Mouse (Mus musculus): ENCODE results near the gene Hif3a. TPM values are rescaled to one million over a fixed set of nuclear protein-coding genes. Genes with fewer than 3 reads are reported as not detected.

Gene Hif3a
- total and polyA plus RNA-seq, 3 experiments = 0.05 to 0.49 (median 0.08) TPM

- H3K36me3 ChIP-seq (replicated peaks in 1 of 2; ENCODE audit: control insufficient read depth in 1 of 2, insufficient read depth in 1 of 2, low read length in 1 of 2) = peaks cover 55 to 74% of the 10 kb centered on the region in 2 experiments
- dilution Hi-C loops (cut with MboI; ENCODE audit: extremely low pct_ligation_motif_present, extremely low pct_unique_long_range_greater_than_20kb, low sequenced_read_pairs) = no loop called here
Observed at GRCm38 (mm10) chr7:17022176-17022575, 40.1 kb downstream of the Hif3a start.

GRCm38 (mm10) chr7:17019426-17020166, 42.6 kb downstream of the Hif3a start:
- no peak overlapping the region for H3K4me3 ChIP-seq (replicated peaks in 1 of 3; ENCODE audit: low read depth in 2 of 3, low read length in 2 of 3, poor library complexity in 1 of 3)
- H3K79me2 ChIP-seq (replicated peaks; ENCODE audit: control insufficient read depth, extremely low read depth, insufficient read depth, poor library complexity, severe bottlenecking) = peaks cover 70% of the 10 kb centered on the region
- no peaks in the 10 kb centered on the region for H3K27me3 ChIP-seq (replicated peaks)
- no peak overlapping the region for H3K9ac ChIP-seq (ENCODE audit: insufficient read depth, low read depth)
- H3K9me3 ChIP-seq (replicated peaks; ENCODE audit: low read length) = no peaks in the 10 kb centered on the region
- DNase-seq (ENCODE audit: extremely low read depth) = no peak
- H3K4me1 ChIP-seq (ENCODE audit: control insufficient read depth in 1 of 2, insufficient read depth in 2 of 2) = peaks cover 14 to 53% of the 10 kb centered on the region in 2 experiments
- dilution Hi-C loops (cut with MboI; ENCODE audit: extremely low pct_ligation_motif_present, extremely low pct_unique_long_range_greater_than_20kb, low sequenced_read_pairs) = no loop called here
- no peak for TF ChIP-seq RAD21 (IDR thresholded peaks at IDR 0.05; ENCODE audit: low read depth, low read length)
- no peak for TF ChIP-seq UBTF (IDR thresholded peaks at IDR 0.05; ENCODE audit: low read depth, low read length)
- no peak for TF ChIP-seq JUN (IDR thresholded peaks at IDR 0.05; ENCODE audit: insufficient read depth, low read depth, low read length)
- no peak for TF ChIP-seq NRF1 (IDR thresholded peaks at IDR 0.05; ENCODE audit: low read depth, low read length)
- no peak for TF ChIP-seq ZC3H11A (IDR thresholded peaks at IDR 0.05; ENCODE audit: low read depth, low read length)
- no peak for TF ChIP-seq CHD2 (IDR thresholded peaks at IDR 0.05; ENCODE audit: low read length)
- in situ Hi-C loops (cut with MboI; ENCODE audit: low pct_ligation_motif_present, low pct_unique_long_range_greater_than_20kb, low sequenced_read_pairs) = no loop called here
- no peak overlapping the region for H3K4me2 ChIP-seq (ENCODE audit: insufficient read depth, low read depth, poor library complexity, severe bottlenecking)
- H3K36me3 ChIP-seq (replicated peaks in 1 of 2; ENCODE audit: control insufficient read depth in 1 of 2, insufficient read depth in 1 of 2, low read length in 1 of 2) = peaks cover 77 to 97% of the 10 kb centered on the region in 2 experiments
- no peak overlapping the region for H3K27ac ChIP-seq (ENCODE audit: insufficient read depth, low read depth)

More at GRCm38 (mm10) chr7:17022176-17022575, 40.1 kb downstream of the Hif3a start:
- Histone ChIP-seq H3K9me3 (replicated peaks; ENCODE audit: low read length) (no peaks in the 10 kb centered on the region), H3K79me2 (replicated peaks; ENCODE audit: control insufficient read depth, extremely low read depth, insufficient read depth, poor library complexity, severe bottlenecking) (peaks cover 83% of the 10 kb centered on the region), H3K4me3 (replicated peaks in 1 of 3; ENCODE audit: low read depth in 2 of 3, low read length in 2 of 3, poor library complexity in 1 of 3) (no peak overlapping the region), H3K27ac (ENCODE audit: insufficient read depth, low read depth) (no peak overlapping the region), H3K27me3 (replicated peaks) (no peaks in the 10 kb centered on the region), H3K9ac (ENCODE audit: insufficient read depth, low read depth) (no peak overlapping the region), H3K4me1 (ENCODE audit: control insufficient read depth in 1 of 2, insufficient read depth in 2 of 2) (peaks cover 20 to 62% of the 10 kb centered on the region in 2 experiments), H3K4me2 (ENCODE audit: insufficient read depth, low read depth, poor library complexity, severe bottlenecking) (no peak overlapping the region)
- in situ Hi-C loops (cut with MboI; ENCODE audit: low pct_ligation_motif_present, low pct_unique_long_range_greater_than_20kb, low sequenced_read_pairs) = no loop called here
- TF ChIP-seq ZC3H11A (IDR thresholded peaks at IDR 0.05; ENCODE audit: low read depth, low read length) (no peak), ZMIZ1 (IDR thresholded peaks at IDR 0.05; ENCODE audit: low read depth, low read length) (no peak), ELF1 (IDR thresholded peaks at IDR 0.05; ENCODE audit: low read depth, low read length) (no peak), CHD2 (IDR thresholded peaks at IDR 0.05; ENCODE audit: low read length) (no peak), SMC3 (IDR thresholded peaks at IDR 0.05; ENCODE audit: low read depth, low read length) (no peak), POLR2AphosphoS2 (IDR thresholded peaks at IDR 0.05; ENCODE audit: low read depth, low read length) (no peak), NELFE (IDR thresholded peaks at IDR 0.05; ENCODE audit: low read depth, low read length) (no peak), MAX (IDR thresholded peaks at IDR 0.05; ENCODE audit: low read length) (no peak), TCF12 (IDR thresholded peaks at IDR 0.05; ENCODE audit: low read depth, low read length) (no peak), SIN3A (IDR thresholded peaks at IDR 0.05; ENCODE audit: low read length) (no peak), NRF1 (IDR thresholded peaks at IDR 0.05; ENCODE audit: low read depth, low read length) (no peak), BHLHE40 (IDR thresholded peaks at IDR 0.05; ENCODE audit: low read depth, low read length) (no peak), CTCF (conservative IDR thresholded peaks at IDR 0.05 in 1 of 2, IDR thresholded peaks at IDR 0.05 in 1 of 2; ENCODE audit: low read depth in 2 of 2, low read length in 2 of 2) (no peak), MYC (IDR thresholded peaks at IDR 0.05; ENCODE audit: low read depth, low read length) (no peak), ZNF384 (IDR thresholded peaks at IDR 0.05; ENCODE audit: low read depth, low read length) (no peak), CHD1 (IDR thresholded peaks at IDR 0.05; ENCODE audit: low read depth, low read length) (no peak), MAFK (IDR thresholded peaks at IDR 0.05; ENCODE audit: insufficient replicate concordance, low read length) (no peak), MAZ (IDR thresholded peaks at IDR 0.05; ENCODE audit: low read depth, low read length) (no peak), UBTF (IDR thresholded peaks at IDR 0.05; ENCODE audit: low read depth, low read length) (no peak)
- no peak for DNase-seq (ENCODE audit: extremely low read depth)

Measured in CH12.LX (cell line).